Mouse (Mus musculus) adrenal gland, postnatal 0 days (tissue): ENCODE data around the gene Mosmo. TPM values are rescaled to one million over a fixed set of nuclear protein-coding genes. Genes with fewer than 3 reads are reported as not detected.

ENCODE experiments used
- polyA plus RNA-seq: library from polyadenylated mRNA; unstranded; fragments of >200 nt; fragmentation: Nextera tagmentation; extraction: Ambion mirVana; gene quantifications from 2 replicates; pipeline ENCODE4 v1.2.1, GENCODE M21; 2015

Mosmo gene
- polyA plus RNA-seq = 9.2 and 10.7 TPM in 2 replicates

DNA sequence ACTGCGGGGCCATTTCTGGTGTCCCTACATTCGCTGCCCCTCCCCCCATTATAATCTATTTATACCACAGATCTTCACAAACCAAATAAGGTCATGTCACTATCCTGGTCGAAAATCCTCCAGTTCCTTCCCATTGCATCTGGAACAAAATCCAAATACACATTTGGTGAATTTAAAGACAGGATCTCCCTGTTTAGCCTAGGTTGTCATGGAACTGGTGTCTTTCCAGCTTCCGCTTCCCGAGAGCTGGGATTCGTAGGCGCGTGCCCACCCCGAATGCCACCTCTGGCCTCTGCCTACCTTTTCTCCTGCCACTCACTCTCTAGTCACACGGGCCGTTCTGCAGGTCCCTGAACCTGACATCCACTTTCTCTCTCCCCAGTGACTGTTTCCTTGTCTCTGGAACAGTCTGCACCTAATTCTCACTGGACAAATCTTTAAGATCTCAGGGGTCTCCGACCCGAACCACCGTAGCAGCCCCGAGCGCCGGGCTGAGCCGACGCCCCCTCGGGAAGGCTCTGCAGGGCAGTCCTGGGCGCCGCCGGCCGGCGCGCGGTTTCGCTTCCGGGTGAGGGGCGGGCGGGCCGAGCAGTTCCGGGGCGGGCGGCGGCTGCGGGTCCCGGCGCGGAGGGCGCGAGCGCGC is at the start of gene Mosmo:
Mosmo (plus strand) TSS at position 618 of the 643 bp plus-strand sequence.

DNA sequence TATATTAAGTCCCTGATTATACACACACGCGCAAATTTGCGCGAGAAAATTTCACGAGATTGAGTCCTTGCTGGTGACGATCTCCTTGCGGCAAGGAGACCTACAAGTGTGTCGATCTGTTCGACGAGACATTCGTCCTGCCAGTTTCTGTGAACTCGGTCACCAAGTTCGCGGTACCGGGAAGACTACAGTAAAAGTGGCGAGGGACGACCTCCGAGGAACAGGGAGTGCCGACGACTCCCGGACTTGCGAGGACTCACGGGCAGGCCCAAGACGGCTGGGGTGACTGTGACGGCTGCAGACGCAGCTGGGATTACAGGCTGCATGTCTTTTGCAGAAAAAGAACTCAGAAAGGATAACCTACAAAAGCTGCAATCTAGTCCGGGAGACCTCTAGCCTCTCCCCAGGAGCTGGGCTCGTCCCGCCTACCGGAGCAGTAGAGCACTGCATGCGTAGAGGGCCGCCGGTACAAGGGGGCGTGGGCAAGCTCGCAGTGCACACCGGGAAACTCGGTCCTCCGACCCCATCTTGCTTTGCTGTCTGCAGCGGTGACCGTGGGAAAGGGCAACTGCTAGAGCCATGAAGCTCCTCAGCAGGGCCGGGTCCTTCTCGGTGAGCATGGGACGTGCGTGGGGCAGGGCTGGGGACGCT is 42.6 kb upstream of the Mosmo start, which contains the start of gene Uqcrc2:
Uqcrc2 (plus strand) TSS at position 466 of the 651 bp plus-strand sequence.

DNA sequence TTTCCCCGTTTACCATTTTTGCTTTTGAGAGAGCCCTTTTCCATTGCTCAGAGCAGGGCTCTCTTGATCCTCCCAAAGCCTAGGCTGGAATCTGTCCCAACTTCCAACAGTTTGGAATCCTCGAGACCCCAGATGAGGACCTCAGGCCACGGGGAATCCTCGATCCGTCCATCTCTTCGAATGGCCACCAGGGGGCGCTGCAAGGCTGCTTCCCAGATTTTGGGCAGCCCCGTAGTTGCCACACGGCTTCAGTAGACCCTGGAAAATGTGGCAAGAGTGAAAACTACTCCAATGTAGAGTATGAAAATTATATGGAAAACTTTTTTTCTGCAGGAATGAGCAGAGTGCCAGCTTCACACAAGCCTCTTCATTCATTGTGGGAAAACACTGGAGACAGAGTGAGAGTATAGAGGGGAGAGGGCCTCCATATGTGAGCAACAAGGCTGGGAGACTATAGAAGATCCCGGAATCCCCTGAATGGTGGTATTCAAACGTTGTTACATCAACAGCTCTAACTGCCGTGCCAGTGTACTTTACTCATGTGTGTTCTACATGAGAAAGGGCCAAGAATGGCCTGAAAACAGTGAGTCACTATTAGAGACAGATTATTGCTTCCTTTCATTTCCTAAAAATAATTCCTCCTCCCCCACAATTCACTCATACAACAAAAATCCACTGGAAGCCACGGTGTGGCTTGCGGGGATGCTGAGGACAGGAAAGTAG is 7.1 kb upstream of the Mosmo start, which contains the start of gene Pdzd9:
Pdzd9 (minus strand) TSS at position 191 of the 723 bp plus-strand sequence.

DNA sequence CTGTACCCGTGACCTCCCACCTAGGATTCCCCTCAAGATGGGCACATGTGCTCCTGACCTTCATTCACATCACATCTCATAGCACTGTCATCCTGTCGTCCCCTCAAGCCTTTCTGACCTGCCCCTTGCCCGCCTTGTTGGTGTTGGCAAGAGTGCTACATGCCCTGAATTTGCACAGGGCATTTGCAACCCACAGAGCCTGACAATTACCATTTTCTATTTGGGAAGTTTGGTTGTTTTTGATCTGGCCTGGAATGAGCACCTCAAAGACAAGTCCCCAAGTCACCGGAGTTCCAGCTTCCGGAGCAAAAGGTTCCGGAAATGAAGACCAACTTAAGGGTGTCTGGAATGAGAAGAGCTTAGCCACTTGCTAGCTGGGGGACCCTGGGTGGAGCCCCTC is 61.6 kb downstream of the Mosmo start, which contains the start of gene Vwa3a:
Vwa3a (plus strand) TSS at position 301 of the 400 bp plus-strand sequence.

Other genes starting within 250 kb of the Mosmo start
- gene Uqcrc2, start 42.4 kb upstream of the Mosmo start, polyA plus RNA-seq = 199 and 243 TPM in 2 replicates
- gene Pdzd9, start 7.3 kb upstream of the Mosmo start, polyA plus RNA-seq = 0.16 and 0.25 TPM in 2 replicates
- 0.25 and 0.54 TPM in 2 replicates for gene Vwa3a, start 61.7 kb downstream of the Mosmo start, polyA plus RNA-seq
- not detected in 2 replicates for gene Gm5737, start 134.7 kb downstream of the Mosmo start, polyA plus RNA-seq
- 25.6 and 29.4 TPM in 2 replicates for gene Eef2k, start 165.2 kb downstream of the Mosmo start, polyA plus RNA-seq
- gene Polr3e, start 240.1 kb downstream of the Mosmo start, polyA plus RNA-seq = 12.3 and 20.2 TPM in 2 replicates